Mouse (Mus musculus): ENCODE data around the gene Nupr1.
A peak's percentile ranks its signal among the peaks of the same experiment; 100 is the strongest.

Gene Nupr1

DNA sequence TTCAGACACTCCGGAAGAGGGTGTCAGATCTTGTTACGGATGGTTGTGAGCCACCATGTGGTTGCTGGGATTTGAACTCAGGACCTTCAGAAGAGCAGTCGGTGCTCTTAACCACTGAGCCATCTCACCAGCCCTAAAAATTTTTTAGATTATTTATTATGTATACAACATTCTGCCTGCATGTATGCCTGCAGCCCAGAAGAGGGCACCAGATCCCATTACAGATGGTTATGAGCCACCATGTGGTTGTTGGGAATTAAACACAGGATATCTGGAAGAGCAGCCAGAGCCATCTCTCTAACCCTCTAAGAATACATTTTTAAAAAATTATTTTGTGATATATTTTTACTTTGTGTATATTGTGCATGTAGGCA, 12.6 kb upstream of the Nupr1 start:
- peak; percentile 64 for DNase-seq (ENCODE audit: low spot score)

DNA sequence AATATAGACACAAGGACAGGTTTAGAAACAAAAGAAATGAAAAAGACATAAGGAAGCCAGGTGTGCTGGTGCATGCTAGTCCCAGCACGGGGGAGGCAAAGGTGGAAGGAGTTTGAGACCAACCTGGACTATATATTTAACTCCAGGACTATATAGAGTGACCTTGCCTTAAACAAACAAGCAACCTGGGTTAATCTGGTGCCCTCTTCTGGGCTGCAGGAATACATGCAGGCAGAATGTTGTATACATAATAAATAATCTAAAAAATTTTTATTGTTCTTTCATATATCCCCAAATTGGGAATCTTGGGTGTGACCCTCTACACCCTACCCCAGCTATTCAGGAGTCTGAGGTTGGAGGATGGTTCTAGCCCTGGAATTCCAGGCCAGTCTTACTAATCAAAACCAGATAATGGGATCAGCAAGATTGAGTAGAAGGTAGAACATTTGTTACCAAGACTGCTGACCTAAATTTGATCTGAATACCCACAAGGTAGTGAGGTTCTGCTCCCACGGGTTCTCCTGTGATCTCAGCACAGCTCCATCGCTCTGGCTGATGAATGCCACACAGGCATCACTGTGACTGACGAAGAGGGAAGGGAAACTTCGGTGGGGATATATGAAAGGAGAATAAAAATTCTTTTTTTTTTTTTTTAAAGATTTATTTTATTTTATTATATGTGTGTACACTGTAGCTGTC, 12.0 kb upstream of the Nupr1 start:
- no peak for DNase-seq (ENCODE audit: low spot score)

DNA sequence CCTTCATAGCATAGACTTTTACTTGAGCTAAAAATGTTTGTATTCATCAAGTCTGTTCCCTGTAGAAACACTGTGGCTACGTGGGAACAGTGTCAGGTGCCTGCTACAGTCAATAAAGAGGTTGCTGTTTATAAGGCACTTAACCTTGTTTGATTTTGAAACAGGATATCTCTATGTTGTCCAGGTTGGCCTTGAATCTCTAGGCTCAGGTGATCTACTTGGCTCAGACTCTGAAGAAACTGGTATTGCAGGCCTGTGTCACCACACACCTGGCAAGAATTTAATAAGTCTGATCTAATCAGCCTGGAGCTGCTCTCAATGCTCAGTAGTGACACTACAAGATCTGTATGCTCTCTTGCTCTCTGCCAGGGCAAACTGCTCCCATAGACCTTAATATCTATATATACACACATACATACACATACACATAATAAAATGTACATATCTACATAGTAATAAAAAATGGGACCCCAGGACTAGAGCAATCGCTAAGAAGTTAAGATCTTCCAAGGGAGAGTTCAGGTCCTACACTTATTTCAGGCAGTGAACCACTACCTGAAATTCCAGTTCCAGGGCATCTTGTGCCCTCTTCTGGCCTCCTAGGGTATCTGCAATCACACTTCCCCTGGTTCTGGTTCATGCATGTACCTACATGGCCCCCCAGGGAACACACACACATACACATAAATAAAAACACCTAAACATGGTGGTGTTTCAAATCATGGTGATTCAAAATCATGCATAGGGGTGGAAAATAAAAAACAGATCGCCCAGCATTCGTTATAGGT, 6.3 kb upstream of the Nupr1 start:
- peak; percentile 50 for DNase-seq (ENCODE audit: low spot score)

DNA sequence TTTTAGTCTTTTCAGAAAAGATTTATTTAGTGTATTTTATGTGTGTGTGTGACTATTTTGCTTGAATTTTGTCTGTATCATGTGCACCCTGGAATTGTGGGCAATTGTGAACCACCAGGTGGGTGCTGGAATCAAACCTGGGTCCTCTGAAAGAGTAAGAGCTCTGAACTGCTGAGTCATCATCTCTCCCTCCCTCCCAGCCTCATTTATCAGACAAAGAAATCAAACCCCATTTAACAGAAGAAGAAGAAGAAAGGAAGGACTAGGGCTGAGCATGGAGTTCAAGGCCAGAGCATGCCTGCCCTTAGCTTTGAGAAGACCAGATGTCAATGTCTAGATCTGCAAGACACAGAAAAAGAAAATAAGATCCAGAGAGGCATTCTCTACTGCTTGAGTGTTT, 4.7 kb upstream of the Nupr1 start:
- DNase-seq (ENCODE audit: low spot score) = no peak

GRCm38 (mm10) chr7:126632478-126632877, 1.8 kb upstream of the Nupr1 start:
- no peak for DNase-seq (ENCODE audit: low spot score)

GRCm38 (mm10) chr7:126629915-126630314, 746 bp downstream of the Nupr1 start:
- DNase-seq (ENCODE audit: low spot score) = no peak

GRCm38 (mm10) chr7:126628111-126628510, 2.5 kb downstream of the Nupr1 start:
- DNase-seq (ENCODE audit: low spot score) = no peak

DNA sequence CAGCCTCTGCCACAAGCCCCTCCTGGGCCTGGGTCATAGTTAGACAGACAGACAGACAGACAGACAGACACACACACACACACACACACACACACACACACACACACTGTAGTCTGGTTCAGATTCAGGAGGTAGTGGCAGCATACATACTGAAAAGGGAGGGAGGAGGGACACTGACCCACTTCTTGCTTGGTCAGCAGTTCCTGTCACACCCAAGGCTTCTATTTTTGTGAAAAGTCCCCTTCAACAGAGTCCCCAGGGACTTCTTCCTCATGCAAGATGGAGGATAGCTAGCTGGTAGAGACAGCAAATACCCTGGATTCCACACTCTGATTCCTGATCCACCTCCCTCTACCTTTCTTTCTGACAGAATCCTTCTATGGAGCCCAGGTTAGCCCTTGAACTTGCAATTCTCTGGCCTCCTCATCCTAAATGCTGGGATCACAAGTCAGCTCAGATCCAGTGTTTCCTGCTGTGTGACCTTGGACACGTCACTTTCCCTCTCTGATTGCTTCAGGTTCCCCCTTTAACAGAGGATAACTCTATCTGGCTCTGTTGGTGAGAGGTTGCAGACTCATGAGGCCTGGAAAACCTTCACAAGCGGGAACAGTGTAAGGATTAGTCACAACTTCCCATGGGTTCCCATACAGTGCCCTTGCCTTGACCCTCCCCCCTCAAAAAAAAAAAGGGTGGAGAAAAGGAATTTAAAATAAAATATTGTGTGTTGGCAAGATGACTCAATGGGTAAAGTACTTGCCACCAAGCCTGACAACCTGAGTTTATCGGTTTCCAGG, 4.7 kb downstream of the Nupr1 start:
- no peak for DNase-seq (ENCODE audit: low spot score)

DNA sequence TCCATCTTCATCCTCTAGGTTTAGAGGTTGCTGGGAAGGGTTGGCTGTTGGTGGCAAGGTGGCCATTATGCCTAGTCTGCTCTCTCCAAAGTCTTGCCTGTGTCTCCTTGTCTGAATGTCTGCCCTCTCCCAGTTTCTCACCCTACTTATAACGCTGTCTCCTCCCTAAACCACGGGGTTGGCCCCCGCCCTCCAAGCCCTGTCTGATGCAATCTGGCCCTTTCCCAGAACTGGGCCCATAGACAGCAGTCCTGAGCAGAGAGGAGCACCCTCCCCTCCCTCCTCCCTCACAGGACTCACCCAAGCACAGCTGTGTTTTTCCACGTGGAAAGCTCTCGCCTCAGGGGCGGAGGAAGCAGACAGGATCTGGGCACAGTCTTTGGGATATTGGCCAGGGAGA, 5.3 kb downstream of the Nupr1 start:
- DNase-seq (ENCODE audit: low spot score) = peak; percentile 60

GRCm38 (mm10) chr7:126624774-126625173, 5.9 kb downstream of the Nupr1 start:
- peak; percentile 41 for DNase-seq (ENCODE audit: low spot score)

- DNase-seq (ENCODE audit: low spot score) = no peak
Observed at GRCm38 (mm10) chr7:126623381-126623780, 7.3 kb downstream of the Nupr1 start.

GRCm38 (mm10) chr7:126621452-126622359, 9.0 kb downstream of the Nupr1 start:
- no peak for DNase-seq (ENCODE audit: low spot score)

- DNase-seq (ENCODE audit: low spot score) = no peak
Observed at GRCm38 (mm10) chr7:126619559-126620275, 10.9 kb downstream of the Nupr1 start.

DNA sequence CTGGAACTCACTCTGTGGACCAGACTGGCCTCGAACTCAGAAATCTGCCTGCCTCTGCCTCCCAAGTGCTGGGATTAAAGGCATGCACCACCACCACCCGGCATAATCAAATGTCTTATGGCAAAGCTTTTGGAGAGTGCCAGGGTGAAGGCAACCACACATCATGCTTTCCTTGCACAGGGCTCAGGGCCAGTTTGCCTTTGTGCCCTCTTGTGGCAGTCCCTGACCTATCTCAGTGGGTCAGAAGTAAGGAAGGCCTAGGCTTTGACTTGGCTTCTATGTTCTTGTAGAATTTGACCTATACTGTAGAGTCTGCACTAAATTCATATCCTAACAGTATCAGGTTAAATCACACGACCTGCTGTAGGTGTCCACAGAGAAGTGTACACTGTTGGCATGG, 14.0 kb downstream of the Nupr1 start:
- DNase-seq (ENCODE audit: low spot score) = no peak

- no peak for DNase-seq (ENCODE audit: low spot score)
Observed at GRCm38 (mm10) chr7:126612736-126613135, 17.9 kb downstream of the Nupr1 start.

DNA sequence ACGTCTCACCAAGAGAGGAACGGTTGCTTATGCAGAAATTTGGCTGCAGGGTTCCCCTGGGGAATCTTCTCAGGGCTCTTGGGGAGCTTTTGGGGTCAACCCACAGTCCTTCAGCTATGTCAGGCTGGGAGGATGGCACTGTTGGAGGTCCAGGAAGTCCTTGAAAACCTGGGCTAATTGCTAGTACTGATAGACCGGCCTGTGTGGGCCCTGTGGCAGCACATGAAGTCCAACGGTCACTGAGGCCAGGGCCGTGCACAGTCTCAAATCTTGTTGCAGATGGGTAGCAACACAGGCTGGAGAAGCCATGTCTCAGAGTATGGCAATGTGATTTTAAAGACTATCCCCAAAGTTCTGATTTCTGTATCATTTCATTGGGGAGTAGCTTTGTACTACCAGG, 22.9 kb downstream of the Nupr1 start:
- DNase-seq (ENCODE audit: low spot score) = no peak

DNA sequence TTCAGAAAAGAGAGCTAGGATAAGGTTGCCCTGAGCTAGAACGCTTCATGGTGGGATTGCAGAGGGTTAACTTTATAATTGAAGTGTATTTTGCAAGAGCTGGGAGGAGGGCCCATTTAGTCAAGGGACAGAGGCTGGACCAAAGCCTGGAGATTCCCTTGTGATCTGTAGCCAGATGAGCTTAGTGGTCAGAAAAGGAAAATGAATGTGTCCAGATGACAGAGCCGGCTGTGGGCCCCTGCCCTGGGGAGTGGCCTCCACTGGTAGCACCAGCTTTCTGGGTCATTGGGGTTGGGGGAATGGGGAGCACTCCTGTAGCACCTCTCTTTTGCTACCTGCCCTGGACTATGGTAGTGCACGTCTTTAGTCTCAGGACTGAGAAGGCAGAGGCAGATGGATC, 23.6 kb downstream of the Nupr1 start:
- DNase-seq (ENCODE audit: low spot score) = no peak

- no peak for DNase-seq (ENCODE audit: low spot score)
Observed at GRCm38 (mm10) chr7:126606611-126607010, 24.1 kb downstream of the Nupr1 start.

DNA sequence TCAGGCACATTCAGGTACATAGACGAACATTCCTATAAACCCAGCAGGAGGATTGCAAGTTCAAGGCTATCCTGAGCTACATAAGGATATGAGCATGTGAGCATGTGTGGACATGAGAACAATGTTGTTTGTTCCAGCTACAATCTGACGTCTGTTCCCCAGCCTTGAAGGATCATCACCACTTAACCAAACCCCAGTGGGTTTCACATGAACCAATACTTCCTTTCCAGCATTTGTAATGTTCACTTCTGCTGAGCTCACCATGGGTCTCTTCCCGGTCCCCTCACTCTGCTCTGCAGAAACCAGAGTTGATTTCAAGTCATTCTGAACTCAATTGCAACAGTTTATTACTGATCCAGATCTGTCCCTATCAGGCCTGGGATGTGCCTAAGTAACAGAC, 28.0 kb downstream of the Nupr1 start:
- DNase-seq (ENCODE audit: low spot score) = no peak

GRCm38 (mm10) chr7:126601896-126602295, 28.8 kb downstream of the Nupr1 start:
- no peak for DNase-seq (ENCODE audit: low spot score)

DNA sequence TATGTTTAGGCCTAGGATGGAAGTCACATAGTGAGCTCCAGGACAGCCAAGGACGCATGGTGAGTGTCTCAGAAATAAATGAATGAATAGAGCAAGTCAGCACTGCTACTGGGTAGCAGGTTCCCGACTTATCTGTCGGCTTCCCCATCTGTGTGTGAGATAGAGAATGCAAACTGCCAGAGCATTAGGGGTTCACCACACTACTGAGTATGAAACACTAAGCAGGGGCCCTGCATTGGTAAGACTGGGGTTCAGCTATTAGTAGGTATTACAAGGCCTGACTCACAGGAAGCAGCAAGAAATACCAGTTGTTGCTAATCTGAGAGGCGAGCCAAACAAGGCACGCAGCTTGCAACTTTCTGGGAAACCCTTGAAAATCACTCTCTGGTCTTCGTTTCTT, 31.7 kb downstream of the Nupr1 start:
- DNase-seq (ENCODE audit: low spot score) = no peak

Measured in testis, postnatal 10 days (tissue).